Mouse (Mus musculus) ES-Bruce4 (cell line): Measurements from ENCODE around the gene Trpc1. TPM values are rescaled to one million over a fixed set of nuclear protein-coding genes. Genes with fewer than 3 reads are reported as not detected.

Experiments
- H3K27ac ChIP-seq: 2 replicates; pipeline ENCODE4 v1.5.1; 2012; ENCODE audit warnings: low read length, inconsistent platforms; ENCODE audit not compliant: insufficient read depth
- H3K27me3 ChIP-seq: 2 replicates; pipeline ENCODE4 v1.6.1; 2012; ENCODE audit warnings: mild to moderate bottlenecking, low read length, inconsistent platforms; ENCODE audit not compliant: control insufficient read depth, poor library complexity, insufficient read depth, severe bottlenecking
- H3K36me3 ChIP-seq: 2 replicates; pipeline ENCODE4 v1.6.1; 2012; ENCODE audit warnings: inconsistent platforms, mild to moderate bottlenecking, low read length, moderate library complexity; ENCODE audit not compliant: control insufficient read depth, poor library complexity, insufficient read depth, severe bottlenecking
- H3K4me1 ChIP-seq: one replicate; pipeline ENCODE4 v1.8.1; 2011; ENCODE audit warnings: low read length; ENCODE audit not compliant: control insufficient read depth, insufficient read depth
- H3K4me3 ChIP-seq: 2 replicates; pipeline ENCODE4 v1.5.1; 2011; ENCODE audit warnings: low read depth, mild to moderate bottlenecking, low read length
- H3K9ac ChIP-seq: 2 replicates; pipeline ENCODE4 v1.6.1; 2012; ENCODE audit warnings: low read depth, mild to moderate bottlenecking, inconsistent platforms; ENCODE audit not compliant: poor library complexity, severe bottlenecking
- H3K9me3 ChIP-seq: replicated peaks from 2 replicates; pipeline ENCODE4 v1.6.1; 2012; ENCODE audit warnings: mild to moderate bottlenecking, low read length, inconsistent platforms; ENCODE audit not compliant: control insufficient read depth, poor library complexity, insufficient read depth, severe bottlenecking
- CTCF ChIP-seq: IDR thresholded peaks from one replicate; pipeline ENCODE4 v1.8.1; 2011; ENCODE audit warnings: low read depth, low read length
- EP300 ChIP-seq: IDR thresholded peaks from 2 replicates; pipeline ENCODE4 v1.6.1; 2011; ENCODE audit warnings: low read depth, low read length; ENCODE audit not compliant: insufficient read depth
- POLR2A ChIP-seq: IDR thresholded peaks from one replicate; pipeline ENCODE4 v1.8.1; 2011; ENCODE audit warnings: low read length; ENCODE audit not compliant: insufficient read depth
- polyA plus RNA-seq: library from polyadenylated mRNA; stranded (reverse); fragments of >200 nt; gene quantifications from 2 replicates; pipeline ENCODE4 v1.2.4, GENCODE M21; 2011; ENCODE audit warnings: low read depth; ENCODE audit not compliant: missing spikeins, insufficient read depth, insufficient read length

Gene Trpc1
- polyA plus RNA-seq, 1 experiment = 6.2 TPM

- TF ChIP-seq POLR2A (no peak), EP300 (no peak), CTCF (no peak)
- Histone ChIP-seq H3K4me1 (no peaks in the 10 kb centered on the region), H3K27ac (no peak overlapping the region), H3K27me3 (no peaks in the 10 kb centered on the region), H3K36me3 (no peaks in the 10 kb centered on the region), H3K4me3 (no peak overlapping the region), H3K9ac (no peak overlapping the region), H3K9me3 (no peaks in the 10 kb centered on the region)
These were observed 34.8 kb upstream of the Trpc1 start for GRCm38 (mm10) chr9:95784888-95785511.

- TF ChIP-seq CTCF = no peak
- TF ChIP-seq EP300 = no peak
- no peak for TF ChIP-seq POLR2A
- H3K27me3 ChIP-seq = no peaks in the 10 kb centered on the region
- no peak overlapping the region for H3K4me3 ChIP-seq
- no peak overlapping the region for H3K9ac ChIP-seq
- no peaks in the 10 kb centered on the region for H3K9me3 ChIP-seq
- no peaks in the 10 kb centered on the region for H3K36me3 ChIP-seq
- H3K4me1 ChIP-seq = no peaks in the 10 kb centered on the region
- no peak overlapping the region for H3K27ac ChIP-seq
These were observed 33.6 kb upstream of the Trpc1 start for GRCm38 (mm10) chr9:95783646-95784293.

- no peaks in the 10 kb centered on the region for H3K4me1 ChIP-seq
- H3K27me3 ChIP-seq = no peaks in the 10 kb centered on the region
- H3K36me3 ChIP-seq = no peaks in the 10 kb centered on the region
- H3K9ac ChIP-seq = no peak overlapping the region
- H3K27ac ChIP-seq = no peak overlapping the region
- H3K9me3 ChIP-seq = no peaks in the 10 kb centered on the region
- TF ChIP-seq CTCF = no peak
- TF ChIP-seq POLR2A = no peak
- TF ChIP-seq EP300 = no peak
- H3K4me3 ChIP-seq = no peak overlapping the region
These were observed 21.5 kb upstream of the Trpc1 start for GRCm38 (mm10) chr9:95771671-95772070.

DNA sequence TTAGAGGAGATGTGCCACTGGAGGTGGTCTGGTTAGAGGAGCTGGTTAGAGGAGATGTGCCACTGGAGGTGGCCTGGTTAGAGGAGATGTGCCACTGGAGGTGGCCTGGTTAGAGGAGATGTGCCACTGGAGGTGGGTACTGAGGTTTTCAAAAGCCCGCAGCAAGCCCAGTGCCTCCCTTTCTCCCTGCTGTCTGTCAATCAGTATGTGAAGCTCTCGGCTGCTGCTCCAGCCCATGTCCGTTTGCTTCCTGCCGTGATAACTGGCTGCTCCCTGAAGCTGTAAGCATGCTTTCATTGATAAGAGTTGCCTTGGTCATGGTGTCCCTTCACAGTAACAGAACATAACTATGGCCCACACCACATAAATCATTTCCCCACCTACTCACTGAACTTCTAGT is 13.0 kb upstream of the Trpc1 start:
- TF ChIP-seq CTCF = no peak
- Histone ChIP-seq H3K4me3 (no peak overlapping the region), H3K9me3 (no peaks in the 10 kb centered on the region), H3K27ac (no peak overlapping the region), H3K4me1 (no peaks in the 10 kb centered on the region), H3K9ac (no peak overlapping the region), H3K27me3 (no peaks in the 10 kb centered on the region), H3K36me3 (no peaks in the 10 kb centered on the region)

- no peak for TF ChIP-seq EP300
- no peak for TF ChIP-seq CTCF
- no peak for TF ChIP-seq POLR2A
- no peak overlapping the region for H3K27ac ChIP-seq
- no peaks in the 10 kb centered on the region for H3K4me1 ChIP-seq
- no peaks in the 10 kb centered on the region for H3K27me3 ChIP-seq
- H3K36me3 ChIP-seq = no peaks in the 10 kb centered on the region
- H3K9ac ChIP-seq = no peak overlapping the region
- H3K9me3 ChIP-seq = no peaks in the 10 kb centered on the region
- no peak overlapping the region for H3K4me3 ChIP-seq
These were observed 12.1 kb upstream of the Trpc1 start for GRCm38 (mm10) chr9:95762228-95762627.

DNA sequence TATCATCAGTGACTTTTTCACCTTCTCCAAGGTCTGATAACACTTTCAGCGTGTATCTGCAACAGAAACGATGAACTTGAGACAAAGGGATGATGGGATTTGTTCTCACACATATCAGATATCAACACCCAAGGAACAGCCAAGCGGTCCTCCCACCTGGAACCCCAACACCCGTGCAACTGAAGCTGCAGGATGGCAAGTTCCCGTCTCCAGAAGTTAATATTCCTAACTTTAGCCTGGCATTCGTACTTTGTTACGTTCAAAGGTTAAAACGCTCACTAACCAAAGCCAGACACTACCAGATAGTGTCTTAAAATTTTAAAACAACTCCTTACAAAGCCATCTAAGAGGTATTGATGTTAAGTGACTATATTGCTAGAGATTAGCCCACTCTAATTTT is 11.2 kb upstream of the Trpc1 start:
- H3K4me3 ChIP-seq = no peak overlapping the region
- H3K9ac ChIP-seq = no peak overlapping the region
- H3K36me3 ChIP-seq = no peaks in the 10 kb centered on the region
- no peaks in the 10 kb centered on the region for H3K9me3 ChIP-seq
- H3K4me1 ChIP-seq = no peaks in the 10 kb centered on the region
- H3K27ac ChIP-seq = no peak overlapping the region
- TF ChIP-seq EP300 (no peak), CTCF (no peak), POLR2A (no peak)
- no peaks in the 10 kb centered on the region for H3K27me3 ChIP-seq
